Mouse (Mus musculus) thymus, adult 2 months (tissue): ENCODE results near the gene Foxa1.

ENCODE experiments used
- CTCF ChIP-seq: fragments of 200-500 bp; IDR thresholded peaks from 2 replicates; pipeline ENCODE4 v1.5.1; 2012; ENCODE audit warnings: mild to moderate bottlenecking, control low read depth, low read length, moderate library complexity, borderline replicate concordance; ENCODE audit not compliant: control insufficient read depth, poor library complexity, insufficient read depth; ENCODE audit errors: extremely low read depth
- POLR2A ChIP-seq: fragments of 200-500 bp; IDR thresholded peaks from 2 replicates; pipeline ENCODE4 v1.6.1; 2012; ENCODE audit warnings: mild to moderate bottlenecking, low read length, control low read depth, moderate library complexity; ENCODE audit not compliant: control insufficient read depth, poor library complexity, insufficient read depth; ENCODE audit errors: extremely low read depth

DNA sequence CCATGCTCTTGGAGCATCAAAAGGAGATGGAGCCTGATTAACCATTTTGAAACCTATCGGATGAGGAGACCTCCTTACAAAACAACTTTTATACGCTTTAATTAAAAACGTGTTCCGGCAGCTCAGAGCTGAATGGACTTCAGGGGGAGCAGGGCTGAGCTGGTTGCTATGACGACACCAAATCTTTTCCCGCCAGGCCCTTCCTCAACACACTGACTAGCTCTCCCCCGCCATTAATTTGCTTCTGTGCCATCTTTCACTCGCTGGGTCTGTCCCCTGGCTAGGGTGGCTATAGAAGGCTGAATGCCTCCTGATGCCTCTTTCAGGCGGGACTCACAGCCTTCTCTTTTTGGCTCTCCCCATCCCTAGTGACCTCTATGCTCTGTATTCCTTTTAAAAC lies 16.2 kb downstream of the Foxa1 start:
- TF ChIP-seq POLR2A (no peak), CTCF (no peak)
